Mouse (Mus musculus) kidney, postnatal 0 days (tissue): Measurements from ENCODE around the gene 1700001C19Rik. TPM values are rescaled to one million over a fixed set of nuclear protein-coding genes. Genes with fewer than 3 reads are reported as not detected.

ENCODE experiments used
- ATAC-seq: fragments of 200-750 bp; cut with Nextera tagmentation; replicated peaks from 2 replicates; pipeline ENCODE4 v1.8.0; 2017; ENCODE audit warnings: low read depth, moderate number of reproducible peaks, moderate TSS enrichment, moderate library complexity; ENCODE audit not compliant: low FRiP score
- DNase-seq: peaks from one replicate; pipeline ENCODE4 v3.0.0-alpha.2; 2016; ENCODE audit warnings: low spot score
- H3K27ac ChIP-seq: fragments of 300-500 bp; sonication (generic); 2 replicates; pipeline ENCODE4 v1.5.1; 2014; ENCODE audit warnings: mild to moderate bottlenecking
- H3K27me3 ChIP-seq: fragments of 300-500 bp; sonication (generic); 2 replicates; pipeline ENCODE4 v1.6.1; 2014; ENCODE audit warnings: low read length, mixed read lengths; ENCODE audit not compliant: insufficient read depth
- H3K36me3 ChIP-seq: fragments of 300-500 bp; sonication (generic); 2 replicates; pipeline ENCODE4 v1.6.1; 2014; ENCODE audit warnings: low read length, mixed read lengths; ENCODE audit not compliant: insufficient read depth
- H3K4me1 ChIP-seq: fragments of 300-500 bp; sonication (generic); replicated peaks from 2 replicates; pipeline ENCODE4 v1.6.1; 2014; ENCODE audit warnings: antibody characterized with exemption, low read length, mixed read lengths; ENCODE audit not compliant: insufficient read depth
- H3K4me2 ChIP-seq: fragments of 300-500 bp; sonication (generic); 2 replicates; pipeline ENCODE4 v1.6.1; 2014; ENCODE audit warnings: mild to moderate bottlenecking, low read length, moderate library complexity, mixed read lengths
- H3K4me3 ChIP-seq: fragments of 300-500 bp; sonication (generic); replicated peaks from 2 replicates; pipeline ENCODE4 v1.5.1; 2014; ENCODE audit warnings: low read depth, low read length
- H3K9ac ChIP-seq: fragments of 300-500 bp; sonication (generic); 2 replicates; pipeline ENCODE4 v1.6.1; 2014; ENCODE audit warnings: low read depth, low read length
- H3K9me3 ChIP-seq: fragments of 300-500 bp; sonication (generic); replicated peaks from 2 replicates; pipeline ENCODE4 v1.6.1; 2016; ENCODE audit warnings: low read length, inconsistent platforms, mixed read lengths
- CTCF ChIP-seq: IDR thresholded peaks from 2 replicates; pipeline ENCODE4 v1.5.1; 2016; ENCODE audit warnings: antibody characterized with exemption, low read depth, mild to moderate bottlenecking, moderate library complexity
- WGBS: fragments of 180-500 bp; shearing (Covaris S2); extraction: QIAGEN DNeasy Blood & Tissue Kit; methylation state at CpG from one replicate; pipeline ENCODE4 v1.1.7; 2014; 5-methylcytosine and 5-hydroxymethylcytosine counted together
- polyA plus RNA-seq: library from polyadenylated mRNA; unstranded; fragments of >200 nt; fragmentation: Nextera tagmentation; extraction: Ambion mirVana; gene quantifications from 2 replicates; pipeline ENCODE4 v1.2.1, GENCODE M21; 2015

The 1700001C19Rik gene
- polyA plus RNA-seq, 1 experiment from 2014 or later = 0.45 TPM

DNA sequence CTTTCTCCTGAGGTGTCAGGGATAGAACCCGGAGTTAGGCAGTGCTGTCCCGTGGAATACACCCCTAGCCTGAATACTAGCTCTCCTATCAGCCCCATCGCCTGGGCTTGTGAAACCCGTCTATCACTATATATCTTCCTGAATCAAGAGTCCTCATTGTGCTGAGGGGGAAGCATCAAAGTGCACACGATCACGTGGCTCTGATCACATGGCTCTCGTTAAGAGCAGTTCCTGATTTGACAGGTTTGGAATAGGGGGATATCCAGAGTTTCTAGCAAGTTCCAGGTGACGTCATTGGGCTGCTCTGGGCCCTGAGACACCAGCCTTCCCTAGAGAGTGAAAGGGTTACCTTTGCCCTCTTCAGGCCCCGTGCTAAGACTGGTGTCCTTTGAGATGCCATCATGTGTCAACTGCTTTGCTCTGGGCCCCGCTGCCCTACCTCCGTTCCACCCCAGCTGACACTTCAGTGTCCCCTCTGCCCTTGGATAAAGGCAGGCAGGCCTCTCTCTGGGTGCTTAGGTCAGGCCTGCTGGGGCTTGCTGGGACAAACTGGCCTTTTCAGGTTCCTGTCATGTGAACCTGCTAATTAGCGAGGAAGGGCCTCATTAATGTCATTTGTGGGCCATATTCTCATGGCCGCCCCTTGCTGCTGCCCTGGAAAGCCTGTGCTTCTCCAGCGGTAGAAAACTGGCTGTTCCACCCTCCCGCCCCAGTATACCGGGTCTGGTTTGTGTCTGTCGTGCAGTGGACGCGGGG, 4.3 kb upstream of the 1700001C19Rik start:
- ATAC-seq (peak; percentile 30; the same call in 1 of the 2 replicates), DNase-seq (no peak)
- no peaks in the 10 kb centered on the region for H3K27me3 ChIP-seq
- H3K36me3 ChIP-seq = no peaks in the 10 kb centered on the region
- 72% methylated on average over 19 of the region's 19 CpGs for WGBS
- H3K9ac ChIP-seq = no peak overlapping the region
- H3K9me3 ChIP-seq = no peaks in the 10 kb centered on the region
- no peak overlapping the region for H3K4me2 ChIP-seq
- peaks cover 10% of the 10 kb centered on the region for H3K4me1 ChIP-seq
- no peak overlapping the region for H3K4me3 ChIP-seq
- TF ChIP-seq CTCF = no peak
- peak overlapping the region; percentile 39 for H3K27ac ChIP-seq

GRCm38 (mm10) chr17:47440359-47440890, 3.2 kb upstream of the 1700001C19Rik start:
- peak; percentile 56; the same call in 1 of the 2 replicates for ATAC-seq
- Histone ChIP-seq H3K4me3 (no peak overlapping the region), H3K4me2 (no peak overlapping the region), H3K36me3 (no peaks in the 10 kb centered on the region), H3K9ac (0 out of 2 replicates have a peak overlapping the region, but pooled peaks have one; percentile 13), H3K27ac (peak overlapping the region; percentile 58), H3K4me1 (peaks cover 10% of the 10 kb centered on the region), H3K9me3 (no peaks in the 10 kb centered on the region), H3K27me3 (no peaks in the 10 kb centered on the region)
- no peak for DNase-seq
- no peak for TF ChIP-seq CTCF
- 12% methylated on average over 9 of the region's 9 CpGs for WGBS

DNA sequence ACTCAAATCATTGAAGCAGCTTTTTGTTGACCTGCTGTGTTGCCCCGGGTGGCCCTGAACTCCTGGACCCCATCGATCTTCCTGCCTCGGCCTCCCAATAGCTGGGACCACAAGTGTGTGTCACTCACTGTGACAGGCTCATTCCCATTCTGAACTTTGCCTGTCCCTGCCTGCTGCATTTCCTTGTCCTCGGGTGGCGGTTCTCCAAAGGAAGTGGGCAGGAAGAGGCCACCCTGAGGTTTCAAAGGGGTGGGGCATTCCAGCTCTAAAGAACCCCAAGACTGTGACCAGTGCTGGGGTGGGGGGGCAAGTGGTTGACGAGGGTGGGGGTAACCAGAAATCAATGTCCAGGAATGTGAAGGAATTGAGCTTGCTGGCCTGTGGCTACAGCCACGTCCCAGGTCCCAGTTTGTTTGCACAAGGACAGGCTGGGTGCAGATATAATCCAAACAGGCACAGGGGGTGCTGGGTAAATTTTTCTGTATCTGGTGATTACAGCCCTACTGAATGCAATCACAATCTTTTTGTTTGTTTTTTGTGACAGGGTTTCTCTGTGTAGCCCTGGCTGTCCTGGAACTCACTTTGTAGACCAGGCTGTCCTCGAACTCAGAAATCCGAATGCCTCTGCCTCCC, 2.3 kb upstream of the 1700001C19Rik start:
- no peak for ATAC-seq
- peaks cover 10% of the 10 kb centered on the region for H3K4me1 ChIP-seq

DNA sequence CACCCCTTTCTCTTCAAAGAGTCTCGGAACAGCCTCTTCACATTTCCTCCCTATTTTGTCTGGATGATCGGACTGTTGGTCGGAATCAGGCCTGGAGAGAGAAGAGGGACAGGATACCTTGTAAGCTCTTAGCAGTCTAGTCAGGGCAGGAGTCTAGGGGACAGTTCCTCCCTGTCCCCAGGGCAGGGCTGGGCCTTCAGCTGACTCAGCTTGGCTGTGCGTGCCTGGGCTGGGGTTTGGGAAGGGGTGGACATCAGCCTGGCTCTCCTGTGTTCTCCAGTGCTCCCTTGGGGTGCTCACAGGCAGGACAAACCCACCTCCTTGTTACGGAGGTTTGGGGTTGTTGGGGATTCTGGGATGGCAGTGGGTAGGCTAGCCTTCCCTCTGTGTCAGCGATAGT, 1.4 kb upstream of the 1700001C19Rik start:
- Histone ChIP-seq H3K4me3 (no peak overlapping the region), H3K4me2 (peak overlapping the region; percentile 74), H3K27me3 (no peaks in the 10 kb centered on the region), H3K9ac (no peak overlapping the region), H3K36me3 (no peaks in the 10 kb centered on the region), H3K27ac (no peak overlapping the region), H3K9me3 (no peaks in the 10 kb centered on the region), H3K4me1 (peaks cover 10% of the 10 kb centered on the region)
- 75% methylated on average over 6 of the region's 6 CpGs for WGBS
- ATAC-seq (no peak), DNase-seq (no peak)
- TF ChIP-seq CTCF = no peak

More for the DNA sequence above, 2.3 kb upstream of the 1700001C19Rik start:
- WGBS = 39% methylated on average over 9 of the region's 9 CpGs
- Histone ChIP-seq H3K36me3 (no peaks in the 10 kb centered on the region), H3K9ac (no peak overlapping the region), H3K27ac (peak overlapping the region; percentile 58; the same call in 1 of the 2 replicates), H3K4me3 (no peak overlapping the region), H3K4me2 (peak overlapping the region; percentile 74; the same call in 1 of the 2 replicates), H3K27me3 (no peaks in the 10 kb centered on the region), H3K9me3 (no peaks in the 10 kb centered on the region)
- DNase-seq = no peak
- no peak for TF ChIP-seq CTCF

- H3K4me2 ChIP-seq = peak within 1 kb of the TSS; percentile 74
- no peak for TF ChIP-seq CTCF
- peak within 1 kb of the TSS; percentile 9; the same call in 1 of the 2 replicates for H3K27ac ChIP-seq
- H3K4me1 ChIP-seq = peaks cover 10% of the 10 kb centered on the region
- ATAC-seq (peak; percentile 69), DNase-seq (no peak)
- H3K9ac ChIP-seq = peak within 1 kb of the TSS; percentile 61
- no peaks in the 10 kb centered on the region for H3K9me3 ChIP-seq
- H3K4me3 ChIP-seq = peak within 1 kb of the TSS; percentile 53
- H3K36me3 ChIP-seq = no peaks in the 10 kb centered on the region
- H3K27me3 ChIP-seq = no peaks in the 10 kb centered on the region
- WGBS = 1% methylated on average over 43 of the region's 45 CpGs
Measured at GRCm38 (mm10) chr17:47436156-47436906, 845 bp downstream of the 1700001C19Rik start, which contains the start of gene AI661453. Gene AI661453 (plus strand): TSS chr17:47436615.

DNA sequence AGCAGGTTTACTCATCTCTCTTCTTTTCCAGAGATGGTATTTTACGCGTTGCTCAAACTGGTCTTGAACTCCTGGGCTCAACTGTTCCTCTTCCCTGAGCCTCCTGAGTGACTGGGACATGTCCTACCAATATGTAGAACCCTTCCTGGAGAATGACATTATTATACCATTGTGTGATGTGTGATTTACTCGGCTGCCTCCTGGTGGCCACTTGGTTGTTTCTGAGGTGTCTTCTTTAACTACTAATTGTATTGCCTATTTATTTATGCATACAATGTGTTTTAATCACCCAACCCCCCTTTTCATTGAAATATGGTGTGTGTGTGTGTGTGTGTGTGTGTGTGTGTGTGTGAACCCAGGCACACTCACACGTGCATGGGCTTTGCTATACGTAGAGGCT, 6.4 kb downstream of the 1700001C19Rik start:
- ATAC-seq = no peak
- peaks cover 6% of the 10 kb centered on the region; the same call in 1 of the 2 replicates for H3K4me1 ChIP-seq
- H3K4me3 ChIP-seq = no peak overlapping the region
- no peak overlapping the region for H3K9ac ChIP-seq
- peak; percentile 53; the same call in 1 of the 2 replicates for TF ChIP-seq CTCF
- no peak for DNase-seq
- no peaks in the 10 kb centered on the region for H3K9me3 ChIP-seq
- 65% methylated on average over 5 of the region's 5 CpGs for WGBS
- no peak overlapping the region for H3K27ac ChIP-seq
- no peaks in the 10 kb centered on the region for H3K27me3 ChIP-seq
- H3K4me2 ChIP-seq = no peak overlapping the region
- H3K36me3 ChIP-seq = no peaks in the 10 kb centered on the region
